Mouse (Mus musculus): ENCODE results near the gene Pcp4. TPM values are rescaled to one million over a fixed set of nuclear protein-coding genes. Genes with fewer than 3 reads are reported as not detected.
"Not testable (repeated sequence)": the region's sequence is repeated elsewhere in the genome, so short reads cannot be mapped to it uniquely, and the experiment has no call there.

The Pcp4 gene
- polyA plus RNA-seq, 1 experiment from 2014 or later = 10.5 TPM

DNA sequence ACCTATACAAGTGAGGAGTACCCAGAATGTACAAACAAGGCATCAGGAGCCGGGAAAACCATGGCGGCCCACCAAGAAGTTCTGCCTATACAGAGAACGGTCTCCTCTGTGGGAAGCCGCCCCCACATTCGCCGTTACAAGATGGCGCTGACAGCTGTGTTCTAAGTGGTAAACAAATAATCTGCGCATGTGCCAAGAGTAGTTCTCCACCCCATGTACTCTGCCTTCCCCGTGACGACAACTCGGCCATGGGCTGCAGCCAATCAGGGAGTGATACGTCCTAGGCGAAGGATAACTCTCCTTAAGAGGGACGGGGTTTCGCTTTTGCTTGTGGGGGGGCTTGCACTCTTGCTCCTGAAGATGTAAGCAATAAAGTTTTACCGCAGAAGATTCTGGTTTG lies 16.5 kb upstream of the Pcp4 start:
- not testable (repeated sequence) for ATAC-seq (ENCODE audit: insufficient number of reproducible peaks, insufficient read depth, low FRiP score, low TSS enrichment, low read depth); H3K4me2 ChIP-seq; H3K4me1 ChIP-seq (replicated peaks); H3K36me3 ChIP-seq; H3K27me3 ChIP-seq; H3K4me3 ChIP-seq (replicated peaks); H3K9ac ChIP-seq (replicated peaks); H3K27ac ChIP-seq; H3K9me3 ChIP-seq
- WGBS = 95% methylated on average over 16 of the region's 16 CpGs

DNA sequence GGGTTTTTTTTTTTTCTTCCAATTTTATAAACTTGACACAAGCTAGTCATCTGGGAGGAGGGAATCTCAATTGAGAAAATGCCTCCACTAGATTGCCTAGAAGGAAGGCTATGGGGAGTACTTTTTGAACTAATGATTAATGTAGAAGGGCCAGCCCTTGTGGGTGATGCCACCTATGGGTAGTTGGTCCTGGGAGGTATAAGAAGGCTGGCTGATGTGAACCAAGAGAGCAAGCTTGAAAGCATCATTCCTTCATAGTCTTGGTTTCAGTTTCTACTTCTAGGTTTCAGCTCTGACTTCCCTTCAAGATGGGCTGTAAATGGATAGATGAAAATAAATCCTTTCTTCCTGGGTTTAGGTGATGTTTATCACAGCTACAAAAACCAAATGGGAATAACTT lies 13.3 kb upstream of the Pcp4 start:
- no peak overlapping the region for H3K9ac ChIP-seq (replicated peaks)
- H3K4me3 ChIP-seq (replicated peaks) = no peak overlapping the region
- ATAC-seq (ENCODE audit: insufficient number of reproducible peaks, insufficient read depth, low FRiP score, low TSS enrichment, low read depth) = no peak
- H3K27me3 ChIP-seq = no peaks in the 10 kb centered on the region
- H3K36me3 ChIP-seq = no peaks in the 10 kb centered on the region
- 0 out of 2 replicates have a peak, but pooled peaks cover 6% of the 10 kb centered on the region for H3K4me1 ChIP-seq (replicated peaks)
- no peak overlapping the region for H3K4me2 ChIP-seq
- H3K9me3 ChIP-seq = no peaks in the 10 kb centered on the region
- H3K27ac ChIP-seq = no peak overlapping the region

GRCm38 (mm10) chr16:96457612-96458011 lies 9.8 kb upstream of the Pcp4 start:
- Histone ChIP-seq H3K4me1 (replicated peaks) (0 out of 2 replicates have a peak, but pooled peaks cover 4% of the 10 kb centered on the region), H3K4me2 (no peak overlapping the region), H3K27ac (no peak overlapping the region), H3K4me3 (replicated peaks) (no peak overlapping the region), H3K27me3 (no peaks in the 10 kb centered on the region), H3K9ac (replicated peaks) (no peak overlapping the region), H3K9me3 (no peaks in the 10 kb centered on the region), H3K36me3 (no peaks in the 10 kb centered on the region)
- WGBS = 83% methylated on average over 5 of the region's 5 CpGs
- ATAC-seq (ENCODE audit: insufficient number of reproducible peaks, insufficient read depth, low FRiP score, low TSS enrichment, low read depth) = no peak

- no peak overlapping the region for H3K4me2 ChIP-seq
- 87% methylated on average over 2 of the region's 2 CpGs for WGBS
- ATAC-seq (ENCODE audit: insufficient number of reproducible peaks, insufficient read depth, low FRiP score, low TSS enrichment, low read depth) = no peak
- H3K27me3 ChIP-seq = no peaks in the 10 kb centered on the region
- H3K4me3 ChIP-seq (replicated peaks) = no peak overlapping the region
- H3K36me3 ChIP-seq = no peaks in the 10 kb centered on the region
- no peak overlapping the region for H3K27ac ChIP-seq
- H3K9me3 ChIP-seq = no peaks in the 10 kb centered on the region
- H3K4me1 ChIP-seq (replicated peaks) = no peaks in the 10 kb centered on the region
- no peak overlapping the region for H3K9ac ChIP-seq (replicated peaks)
Measured at GRCm38 (mm10) chr16:96459356-96459755, 8.1 kb upstream of the Pcp4 start.

- Histone ChIP-seq H3K4me2 (no peak overlapping the region), H3K36me3 (no peaks in the 10 kb centered on the region), H3K9ac (replicated peaks) (no peak overlapping the region), H3K4me1 (replicated peaks) (no peaks in the 10 kb centered on the region), H3K27me3 (no peaks in the 10 kb centered on the region; the same call in 1 of the 2 replicates), H3K27ac (no peak overlapping the region), H3K4me3 (replicated peaks) (no peak overlapping the region), H3K9me3 (no peaks in the 10 kb centered on the region)
- 53% methylated on average over 3 of the region's 3 CpGs for WGBS
- ATAC-seq (ENCODE audit: insufficient number of reproducible peaks, insufficient read depth, low FRiP score, low TSS enrichment, low read depth) = no peak
Measured at GRCm38 (mm10) chr16:96460788-96461187, 6.6 kb upstream of the Pcp4 start.

GRCm38 (mm10) chr16:96468011-96468410 lies 605 bp downstream of the Pcp4 start:
- WGBS = 67% methylated on average over 4 of the region's 4 CpGs
- ATAC-seq (ENCODE audit: insufficient number of reproducible peaks, insufficient read depth, low FRiP score, low TSS enrichment, low read depth) = no peak
- Histone ChIP-seq H3K36me3 (no peaks in the 10 kb centered on the region), H3K4me3 (replicated peaks) (no peak overlapping the region), H3K9ac (replicated peaks) (no peak overlapping the region), H3K4me1 (replicated peaks) (peaks cover 9% of the 10 kb centered on the region; the same call in 1 of the 2 replicates), H3K27me3 (peaks cover 3% of the 10 kb centered on the region; the same call in 1 of the 2 replicates), H3K9me3 (no peaks in the 10 kb centered on the region), H3K27ac (no peak overlapping the region), H3K4me2 (no peak overlapping the region)

GRCm38 (mm10) chr16:96468698-96469097 lies 1.3 kb downstream of the Pcp4 start:
- no peak for ATAC-seq (ENCODE audit: insufficient number of reproducible peaks, insufficient read depth, low FRiP score, low TSS enrichment, low read depth)
- Histone ChIP-seq H3K9ac (replicated peaks) (no peak overlapping the region), H3K4me3 (replicated peaks) (no peak overlapping the region), H3K9me3 (no peaks in the 10 kb centered on the region), H3K36me3 (no peaks in the 10 kb centered on the region), H3K27me3 (peaks cover 3% of the 10 kb centered on the region; the same call in 1 of the 2 replicates), H3K4me2 (no peak overlapping the region), H3K27ac (no peak overlapping the region), H3K4me1 (replicated peaks) (peaks cover 9% of the 10 kb centered on the region; the same call in 1 of the 2 replicates)
- WGBS = 83% methylated on average over 4 of the region's 4 CpGs

- Histone ChIP-seq H3K27ac (no peak overlapping the region), H3K4me2 (no peak overlapping the region), H3K27me3 (peaks cover 3% of the 10 kb centered on the region; the same call in 1 of the 2 replicates), H3K36me3 (no peaks in the 10 kb centered on the region), H3K9me3 (no peaks in the 10 kb centered on the region), H3K4me1 (replicated peaks) (peaks cover 9% of the 10 kb centered on the region; the same call in 1 of the 2 replicates), H3K4me3 (replicated peaks) (no peak overlapping the region), H3K9ac (replicated peaks) (no peak overlapping the region)
- no peak for ATAC-seq (ENCODE audit: insufficient number of reproducible peaks, insufficient read depth, low FRiP score, low TSS enrichment, low read depth)
- WGBS = 52% methylated on average over 4 of the region's 4 CpGs
Measured at GRCm38 (mm10) chr16:96469640-96470039, 2.2 kb downstream of the Pcp4 start.

GRCm38 (mm10) chr16:96472361-96472760 lies 5.0 kb downstream of the Pcp4 start:
- no peak for ATAC-seq (ENCODE audit: insufficient number of reproducible peaks, insufficient read depth, low FRiP score, low TSS enrichment, low read depth)
- Histone ChIP-seq H3K27me3 (no peaks in the 10 kb centered on the region), H3K4me1 (replicated peaks) (peaks cover 9% of the 10 kb centered on the region; the same call in 1 of the 2 replicates), H3K36me3 (no peaks in the 10 kb centered on the region), H3K4me2 (no peak overlapping the region), H3K4me3 (replicated peaks) (no peak overlapping the region), H3K9me3 (no peaks in the 10 kb centered on the region), H3K27ac (no peak overlapping the region), H3K9ac (replicated peaks) (no peak overlapping the region)
- 31% methylated on average over 5 of the region's 5 CpGs for WGBS

DNA sequence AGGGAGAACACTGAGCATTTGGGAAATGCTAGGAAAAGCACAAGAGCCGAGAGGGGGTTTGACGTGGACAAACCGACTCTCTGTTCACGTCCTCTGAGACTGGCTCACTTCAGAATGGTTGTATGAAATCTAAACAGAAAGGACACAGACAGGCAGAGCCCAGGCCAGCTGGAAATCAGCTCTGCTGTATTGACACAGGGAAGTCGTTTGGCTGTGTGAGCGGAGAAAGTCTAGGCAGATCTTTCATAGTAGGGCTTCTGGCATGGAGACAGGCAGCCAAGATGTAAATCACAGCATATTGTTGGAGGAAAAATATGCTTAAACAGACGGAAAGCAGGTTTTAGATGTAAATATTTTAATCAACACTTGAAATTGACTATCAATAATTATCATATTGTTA lies 5.4 kb downstream of the Pcp4 start:
- no peak for ATAC-seq (ENCODE audit: insufficient number of reproducible peaks, insufficient read depth, low FRiP score, low TSS enrichment, low read depth)
- Histone ChIP-seq H3K36me3 (no peaks in the 10 kb centered on the region), H3K4me3 (replicated peaks) (no peak overlapping the region), H3K27me3 (no peaks in the 10 kb centered on the region), H3K4me1 (replicated peaks) (peaks cover 9% of the 10 kb centered on the region; the same call in 1 of the 2 replicates), H3K4me2 (no peak overlapping the region), H3K27ac (no peak overlapping the region), H3K9ac (replicated peaks) (no peak overlapping the region), H3K9me3 (no peaks in the 10 kb centered on the region)
- WGBS = 56% methylated on average over 7 of the region's 7 CpGs

- H3K9me3 ChIP-seq = no peaks in the 10 kb centered on the region
- no peaks in the 10 kb centered on the region for H3K27me3 ChIP-seq
- ATAC-seq (ENCODE audit: insufficient number of reproducible peaks, insufficient read depth, low FRiP score, low TSS enrichment, low read depth) = no peak
- H3K9ac ChIP-seq (replicated peaks) = no peak overlapping the region
- 64% methylated on average over 3 of the region's 3 CpGs for WGBS
- H3K4me2 ChIP-seq = no peak overlapping the region
- H3K4me1 ChIP-seq (replicated peaks) = peaks cover 9% of the 10 kb centered on the region; the same call in 1 of the 2 replicates
- H3K4me3 ChIP-seq (replicated peaks) = no peak overlapping the region
- H3K27ac ChIP-seq = no peak overlapping the region
- no peaks in the 10 kb centered on the region for H3K36me3 ChIP-seq
Measured at GRCm38 (mm10) chr16:96474185-96474584, 6.8 kb downstream of the Pcp4 start.

DNA sequence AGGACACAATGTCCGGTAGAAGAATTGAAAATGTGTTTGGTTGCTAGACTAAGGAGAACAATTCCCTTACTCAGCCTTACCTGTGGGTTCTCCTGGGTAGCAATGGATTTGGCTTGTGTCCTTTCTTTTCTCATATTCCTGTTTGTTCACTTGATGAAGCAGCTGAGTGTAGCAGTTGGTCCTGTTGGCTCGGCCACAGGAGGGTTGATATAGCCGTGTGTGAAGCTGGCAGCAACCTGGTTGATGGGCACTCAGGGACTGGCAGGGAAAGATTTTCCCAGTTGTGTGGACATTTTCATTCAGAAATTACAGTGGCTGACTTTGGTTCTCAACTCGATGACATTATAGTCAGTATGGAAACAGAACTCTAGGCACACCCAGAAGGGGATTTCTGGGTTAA lies 14.4 kb downstream of the Pcp4 start:
- H3K4me1 ChIP-seq (replicated peaks) = no peaks in the 10 kb centered on the region
- no peak for ATAC-seq (ENCODE audit: insufficient number of reproducible peaks, insufficient read depth, low FRiP score, low TSS enrichment, low read depth)
- H3K36me3 ChIP-seq = no peaks in the 10 kb centered on the region
- H3K4me3 ChIP-seq (replicated peaks) = no peak overlapping the region
- H3K9me3 ChIP-seq = no peaks in the 10 kb centered on the region
- H3K9ac ChIP-seq (replicated peaks) = no peak overlapping the region
- no peaks in the 10 kb centered on the region for H3K27me3 ChIP-seq
- 93% methylated on average over 4 of the region's 4 CpGs for WGBS
- H3K27ac ChIP-seq = no peak overlapping the region
- H3K4me2 ChIP-seq = no peak overlapping the region
